Mouse (Mus musculus): Measurements from ENCODE around the gene Prkaca. TPM values are rescaled to one million over a fixed set of nuclear protein-coding genes. Genes with fewer than 3 reads are reported as not detected.

Gene Prkaca
- total and polyA plus RNA-seq, 3 experiments = 24.7 to 74.9 TPM; not detected in 1

DNA sequence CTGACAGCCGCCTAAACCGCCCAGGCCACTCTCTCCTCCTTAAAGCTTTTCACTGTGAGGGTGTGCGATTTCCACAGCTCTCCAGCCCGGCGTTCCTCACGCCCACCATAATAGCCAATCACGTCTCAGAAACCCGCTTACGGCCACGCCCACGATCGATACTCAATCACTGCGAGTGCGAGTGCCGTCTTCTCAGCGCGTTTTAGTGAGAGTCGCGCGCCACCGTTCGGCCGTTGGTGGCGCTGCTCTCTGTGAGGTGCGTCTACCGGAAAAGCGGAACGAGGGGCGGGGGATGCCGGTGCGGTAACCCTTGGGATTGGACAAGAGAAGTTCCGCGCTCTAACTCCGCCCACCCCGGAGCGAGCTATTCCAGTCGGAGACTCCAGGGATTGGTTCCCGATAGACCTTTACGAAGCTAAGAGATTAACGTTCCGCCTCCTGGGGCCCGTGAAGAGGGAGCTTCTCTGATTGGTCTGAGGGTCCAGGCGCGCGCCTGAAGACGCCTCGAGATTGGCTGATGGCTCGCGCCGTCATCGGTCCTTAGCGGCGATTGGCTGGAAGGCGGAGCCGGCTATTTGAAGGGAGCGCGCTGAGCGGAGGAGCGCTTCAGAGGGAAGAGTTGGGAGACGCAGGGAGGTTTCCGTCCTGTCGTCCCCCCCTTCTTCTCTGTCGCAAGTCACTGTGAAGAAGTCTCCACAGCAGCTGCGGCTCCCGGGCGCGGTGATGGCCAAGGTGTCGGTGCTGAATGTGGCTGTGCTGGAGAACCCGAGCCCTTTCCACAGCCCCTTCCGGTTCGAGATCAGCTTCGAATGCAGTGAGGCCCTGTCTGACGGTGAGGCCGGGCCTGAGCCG, 17.5 kb upstream of the Prkaca start, which contains the start of the genes Gm10644 and Asf1b (continued):
- peak; percentile 32; the same call in 1 of the 2 replicates for TF ChIP-seq TCF12 (IDR thresholded peaks at IDR 0.05; ENCODE audit: low read depth, low read length)
- TF ChIP-seq JUND (IDR thresholded peaks at IDR 0.05; ENCODE audit: low read depth, low read length) = no peak
- no peak for TF ChIP-seq USF1 (IDR thresholded peaks at IDR 0.05; ENCODE audit: low read depth, low read length)
- TF ChIP-seq SMC3 (IDR thresholded peaks at IDR 0.05; ENCODE audit: low read depth, low read length) = peak; percentile 67
- peak; percentile 85 for TF ChIP-seq NELFE (IDR thresholded peaks at IDR 0.05; ENCODE audit: low read depth, low read length)
- TF ChIP-seq POLR2AphosphoS2 (IDR thresholded peaks at IDR 0.05; ENCODE audit: low read length) = peak; percentile 87
- TF ChIP-seq RCOR1 (IDR thresholded peaks at IDR 0.05; ENCODE audit: low read depth, low read length) = peak; percentile 89
- TF ChIP-seq TAL1 (IDR thresholded peaks at IDR 0.05; ENCODE audit: low read length) = no peak
- TF ChIP-seq POLR2A (IDR thresholded peaks at IDR 0.05; ENCODE audit: control insufficient read depth in 1 of 2, insufficient read depth in 1 of 2, low read depth in 1 of 2, low read length in 2 of 2, poor library complexity in 1 of 2) = peak; percentile 84 to 95
- peak; percentile 85 for TF ChIP-seq RAD21 (IDR thresholded peaks at IDR 0.05; ENCODE audit: low read depth, low read length)
- TF ChIP-seq ZC3H11A (IDR thresholded peaks at IDR 0.05; ENCODE audit: low read depth, low read length) = peak; percentile 55
- TF ChIP-seq USF2 (IDR thresholded peaks at IDR 0.05; ENCODE audit: borderline replicate concordance in 1 of 2, insufficient read depth in 1 of 2, low read depth in 1 of 2, low read length in 2 of 2) = no peak
- 0 out of 2 replicates have a peak, but pooled peaks have one; percentile 24 for TF ChIP-seq BHLHE40 (IDR thresholded peaks at IDR 0.05; ENCODE audit: borderline replicate concordance, low read depth, low read length)
- peak; percentile 49; the same call in 1 of the 2 replicates for TF ChIP-seq KAT2A (conservative IDR thresholded peaks at IDR 0.05; ENCODE audit: low read depth, low read length)
- TF ChIP-seq ZNF384 (IDR thresholded peaks at IDR 0.05; ENCODE audit: low read depth, low read length) = no peak
- no peak for TF ChIP-seq GATA1 (IDR thresholded peaks at IDR 0.05; ENCODE audit: low read depth, low read length)
- TF ChIP-seq MAZ (IDR thresholded peaks at IDR 0.05; ENCODE audit: low read depth, low read length) = peak; percentile 81; the same call in 1 of the 2 replicates
- no peak for TF ChIP-seq MAFK (IDR thresholded peaks at IDR 0.05; ENCODE audit: borderline replicate concordance, low read depth, low read length)
- peak; percentile 41; the same call in 1 of the 2 replicates for TF ChIP-seq ETS1 (IDR thresholded peaks at IDR 0.05; ENCODE audit: low read depth, low read length)
- peak; percentile 90 for TF ChIP-seq ELF1 (IDR thresholded peaks at IDR 0.05; ENCODE audit: low read depth, low read length)
- TF ChIP-seq MAX (IDR thresholded peaks at IDR 0.05; ENCODE audit: low read length) = peak; percentile 68; the same call in 1 of the 2 replicates
- peak; percentile 68; the same call in 1 of the 2 replicates for TF ChIP-seq MYC (IDR thresholded peaks at IDR 0.05; ENCODE audit: low read depth, low read length)
- TF ChIP-seq E2F4 (IDR thresholded peaks at IDR 0.05; ENCODE audit: borderline replicate concordance, low read depth, low read length) = peak; percentile 84; the same call in 1 of the 2 replicates
- no peak for TF ChIP-seq MYB (IDR thresholded peaks at IDR 0.05; ENCODE audit: low read depth, low read length)
- peak; percentile 83 for TF ChIP-seq TBP (IDR thresholded peaks at IDR 0.05; ENCODE audit: low read depth, low read length)
- no peak for TF ChIP-seq ZKSCAN1 (IDR thresholded peaks at IDR 0.05; ENCODE audit: low read depth, low read length)

All from MEL (cell line).